Mouse (Mus musculus) c-Kit-positive CD71-positive TER-119-positive erythroid progenitor cells, embryonic 14.5 days (primary cell): ENCODE results near the gene P4ha2.

Source experiments
- DNase-seq: peaks from one replicate; pipeline ENCODE4 v3.0.0-alpha.2; 2013; ENCODE audit warnings: low spot score

Gene P4ha2

GRCm38 (mm10) chr11:54108131-54108530 lies 8.2 kb downstream of the P4ha2 start:
- no peak for DNase-seq

GRCm38 (mm10) chr11:54108894-54109293 lies 9.0 kb downstream of the P4ha2 start:
- DNase-seq: no peak

GRCm38 (mm10) chr11:54111291-54111690 lies 11.4 kb downstream of the P4ha2 start:
- no peak for DNase-seq

GRCm38 (mm10) chr11:54111976-54112741 lies 12.3 kb downstream of the P4ha2 start:
- DNase-seq: no peak

GRCm38 (mm10) chr11:54112920-54113319 lies 13.0 kb downstream of the P4ha2 start:
- DNase-seq: no peak

- DNase-seq: no peak
These were observed 13.5 kb downstream of the P4ha2 start for GRCm38 (mm10) chr11:54113352-54113751.

- DNase-seq: no peak
These were observed 14.9 kb downstream of the P4ha2 start for GRCm38 (mm10) chr11:54114746-54115145.

- DNase-seq: no peak
These were observed 15.4 kb downstream of the P4ha2 start for GRCm38 (mm10) chr11:54115301-54115700.

- DNase-seq: no peak
These were observed 16.0 kb downstream of the P4ha2 start for GRCm38 (mm10) chr11:54115911-54116310.

GRCm38 (mm10) chr11:54116406-54116805 lies 16.5 kb downstream of the P4ha2 start:
- no peak for DNase-seq

- no peak for DNase-seq
These were observed 17.2 kb downstream of the P4ha2 start for GRCm38 (mm10) chr11:54117096-54117495.

GRCm38 (mm10) chr11:54119126-54119525 lies 19.2 kb downstream of the P4ha2 start:
- DNase-seq: no peak

- DNase-seq: no peak
These were observed 20.0 kb downstream of the P4ha2 start for GRCm38 (mm10) chr11:54119740-54120360.

- no peak for DNase-seq
These were observed 22.7 kb downstream of the P4ha2 start for GRCm38 (mm10) chr11:54122416-54123264.

- DNase-seq: no peak
These were observed 26.2 kb downstream of the P4ha2 start for GRCm38 (mm10) chr11:54125982-54126648.

- DNase-seq: no peak
These were observed 26.9 kb downstream of the P4ha2 start for GRCm38 (mm10) chr11:54126654-54127374.

GRCm38 (mm10) chr11:54127397-54127796 lies 27.5 kb downstream of the P4ha2 start:
- no peak for DNase-seq

- no peak for DNase-seq
These were observed 30.1 kb downstream of the P4ha2 start for GRCm38 (mm10) chr11:54129955-54130354.

GRCm38 (mm10) chr11:54130721-54131120 lies 30.8 kb downstream of the P4ha2 start:
- DNase-seq: no peak

- no peak for DNase-seq
These were observed 32.4 kb downstream of the P4ha2 start for GRCm38 (mm10) chr11:54132290-54132689.

GRCm38 (mm10) chr11:54134905-54135304 lies 35.0 kb downstream of the P4ha2 start:
- DNase-seq: no peak
